Mouse (Mus musculus) liver, embryonic 16.5 days (tissue): ENCODE measurements around the gene Polr3a. TPM values are rescaled to one million over a fixed set of nuclear protein-coding genes. Genes with fewer than 3 reads are reported as not detected.

Source experiments
- ATAC-seq: fragments of 200-750 bp; cut with Nextera tagmentation; 2 replicates; pipeline ENCODE4 v1.8.0; 2017; ENCODE audit warnings: low read depth, mild to moderate bottlenecking, moderate number of reproducible peaks, moderate library complexity
- H3K27ac ChIP-seq: fragments of 300-500 bp; sonication (generic); 2 replicates; pipeline ENCODE4 v1.5.1; 2014; ENCODE audit warnings: mild to moderate bottlenecking, low read length
- H3K27me3 ChIP-seq: fragments of 300-500 bp; sonication (generic); 2 replicates; pipeline ENCODE4 v1.6.1; 2014; ENCODE audit warnings: low read depth, low read length, mixed read lengths; ENCODE audit not compliant: control insufficient read depth, insufficient read depth
- H3K36me3 ChIP-seq: fragments of 300-500 bp; sonication (generic); 2 replicates; pipeline ENCODE4 v1.6.1; 2014; ENCODE audit warnings: mild to moderate bottlenecking; ENCODE audit not compliant: control insufficient read depth, insufficient read depth
- H3K4me1 ChIP-seq: fragments of 300-500 bp; sonication (generic); 2 replicates; pipeline ENCODE4 v1.6.1; 2014; ENCODE audit warnings: low read depth, low read length, mixed read lengths; ENCODE audit not compliant: control insufficient read depth
- H3K4me2 ChIP-seq: fragments of 300-500 bp; sonication (generic); 2 replicates; pipeline ENCODE4 v1.6.1; 2014; ENCODE audit warnings: low read depth, low read length, mixed read lengths
- H3K4me3 ChIP-seq: fragments of 300-500 bp; sonication (generic); 2 replicates; pipeline ENCODE4 v1.5.1; 2014; ENCODE audit warnings: low read depth, mild to moderate bottlenecking, low read length
- H3K9ac ChIP-seq: fragments of 300-500 bp; sonication (generic); 2 replicates; pipeline ENCODE4 v1.6.1; 2014; ENCODE audit warnings: low read depth, low read length
- H3K9me3 ChIP-seq: fragments of 300-500 bp; sonication (generic); replicated peaks from 2 replicates; pipeline ENCODE4 v1.6.1; 2016; ENCODE audit warnings: low read length; ENCODE audit not compliant: control insufficient read depth
- WGBS: fragments of 180-500 bp; shearing (Covaris S2); extraction: QIAGEN DNeasy Blood & Tissue Kit; methylation state at CpG from one replicate; pipeline ENCODE4 v1.1.7; 2014; ENCODE audit not compliant: insufficient replicate concordance; 5-methylcytosine and 5-hydroxymethylcytosine counted together
- polyA plus RNA-seq: library from polyadenylated mRNA; unstranded; fragments of >200 nt; fragmentation: Nextera tagmentation; extraction: Ambion mirVana; gene quantifications from 2 replicates; pipeline ENCODE4 v1.2.1, GENCODE M21; 2015

Gene Polr3a
- polyA plus RNA-seq: 6.5 TPM in 2 replicates

DNA sequence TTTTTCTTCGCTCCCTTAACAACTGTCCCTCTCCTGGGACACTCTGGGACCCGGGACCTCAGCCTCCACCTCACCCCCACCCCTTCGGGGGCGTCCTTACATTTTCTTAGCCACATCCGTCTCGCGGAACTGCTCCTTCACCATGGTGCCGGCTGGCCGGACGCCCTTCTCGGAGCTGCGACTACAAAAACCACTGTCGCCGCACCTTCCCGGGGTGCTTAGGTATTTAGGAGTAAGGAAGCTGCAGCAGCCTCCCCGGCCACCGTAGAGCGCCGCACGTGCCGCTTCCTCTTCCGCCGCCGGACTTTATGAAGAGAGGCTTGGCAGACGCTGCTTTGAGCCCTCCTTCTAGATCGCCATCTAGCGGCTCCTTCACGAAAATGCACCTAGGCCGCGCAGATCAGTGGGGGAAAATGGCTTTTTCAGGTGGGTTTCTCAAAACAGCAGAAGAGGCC is at the start of gene Polr3a, which contains the start of gene Rps24:
Polr3a (minus strand) TSS at position 286 of the 455 bp plus-strand sequence.
Rps24 (plus strand) TSS at position 353 of the 455 bp plus-strand sequence.
- ATAC-seq: peak; percentile 66
- Histone ChIP-seq H3K27me3 (no peaks in the 10 kb centered on the region), H3K4me2 (peak within 1 kb of the TSS; percentile 70), H3K9me3 (no peaks in the 10 kb centered on the region), H3K4me1 (peaks cover 15% of the 10 kb centered on the region), H3K27ac (peak within 1 kb of the TSS; percentile 74), H3K4me3 (peak within 1 kb of the TSS; percentile 93), H3K9ac (peak within 1 kb of the TSS; percentile 81), H3K36me3 (peaks cover 8% of the 10 kb centered on the region)
- under 1% methylated on average over 30 of the region's 30 CpGs for WGBS

DNA sequence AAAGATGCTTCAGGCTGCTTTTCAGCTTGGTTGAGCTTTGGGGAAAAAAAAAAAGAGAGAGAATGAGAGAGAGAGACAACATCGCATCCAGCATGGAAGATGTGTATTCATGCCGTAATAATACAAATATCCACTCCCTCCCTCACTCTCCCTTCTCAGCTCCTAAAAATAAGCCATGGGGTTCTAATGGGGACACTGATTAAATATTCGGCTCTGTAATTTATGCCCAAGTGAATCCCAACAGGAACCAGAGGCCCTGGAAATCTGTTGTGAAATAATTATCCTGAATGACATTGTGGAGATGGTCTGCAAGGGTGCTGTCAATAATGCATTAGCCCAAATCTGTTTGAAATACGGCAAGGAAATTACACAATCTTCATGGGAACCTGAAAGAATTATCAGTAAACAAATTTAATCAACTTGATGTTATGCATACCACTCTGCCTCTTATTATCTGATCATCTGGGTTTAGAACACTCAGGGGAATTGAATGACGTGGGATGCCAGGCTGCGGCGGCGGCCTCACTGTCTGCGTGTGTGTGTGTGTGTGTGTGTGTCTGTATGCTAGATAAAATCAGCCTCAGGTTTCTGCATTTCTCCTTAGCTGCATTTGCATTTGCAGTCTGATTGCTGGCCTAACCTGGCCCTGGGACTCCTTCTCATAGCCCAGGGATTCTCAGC is 48.1 kb upstream of the Polr3a start:
- Histone ChIP-seq H3K9ac (no peak overlapping the region), H3K9me3 (no peaks in the 10 kb centered on the region), H3K4me3 (no peak overlapping the region), H3K27ac (no peak overlapping the region), H3K4me1 (no peaks in the 10 kb centered on the region), H3K27me3 (no peaks in the 10 kb centered on the region), H3K4me2 (no peak overlapping the region), H3K36me3 (no peaks in the 10 kb centered on the region)
- ATAC-seq: no peak
- WGBS: 72% methylated on average over 9 of the region's 9 CpGs

DNA sequence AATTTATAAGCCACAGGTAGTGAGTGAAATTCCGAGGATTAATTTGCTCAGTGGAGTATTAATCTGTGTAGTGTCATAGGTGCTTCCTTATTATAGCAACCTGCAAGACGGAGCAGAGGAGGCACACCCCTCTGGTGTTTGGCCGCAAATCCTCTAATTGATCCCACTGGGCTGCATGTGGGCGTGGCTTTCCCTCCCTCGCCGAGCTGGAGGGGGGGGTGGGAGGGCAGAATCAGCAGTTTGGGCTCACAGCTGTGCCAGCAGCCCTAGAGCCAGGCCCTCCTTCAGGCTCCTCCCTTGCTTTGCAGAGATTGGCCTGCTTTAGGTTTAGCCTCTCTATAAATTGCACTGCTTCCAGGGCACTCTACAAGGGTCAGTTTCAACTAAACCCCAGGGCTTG is 43.4 kb upstream of the Polr3a start:
- no peak overlapping the region for H3K27ac ChIP-seq
- H3K4me1 ChIP-seq: no peaks in the 10 kb centered on the region
- no peaks in the 10 kb centered on the region for H3K36me3 ChIP-seq
- 11% methylated on average over 6 of the region's 6 CpGs for WGBS
- H3K9me3 ChIP-seq: no peaks in the 10 kb centered on the region
- no peak overlapping the region for H3K4me2 ChIP-seq
- no peaks in the 10 kb centered on the region for H3K27me3 ChIP-seq
- peak; percentile 13; the same call in 1 of the 2 replicates for ATAC-seq
- no peak overlapping the region for H3K4me3 ChIP-seq
- no peak overlapping the region for H3K9ac ChIP-seq

DNA sequence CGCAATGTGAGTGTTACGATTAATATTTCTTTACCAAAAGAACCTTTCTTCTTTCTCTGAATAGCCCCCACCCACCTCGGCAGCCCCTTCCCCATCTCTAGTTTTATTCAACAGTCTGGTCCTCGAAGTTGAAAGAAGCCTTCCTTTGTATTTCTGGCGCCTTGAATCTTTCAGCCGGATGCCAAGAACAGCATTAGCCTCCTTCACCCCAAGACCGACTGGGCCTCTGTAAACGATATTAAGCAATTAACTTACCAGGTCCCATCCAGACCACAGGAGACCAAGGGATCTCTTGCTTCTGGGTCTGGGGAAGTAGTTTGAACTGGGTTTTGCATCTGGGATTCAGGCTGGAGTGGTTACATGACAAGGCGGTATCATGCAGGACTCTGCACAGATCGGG is 39.6 kb upstream of the Polr3a start:
- no peaks in the 10 kb centered on the region for H3K27me3 ChIP-seq
- H3K27ac ChIP-seq: no peak overlapping the region
- no peaks in the 10 kb centered on the region for H3K36me3 ChIP-seq
- no peak overlapping the region for H3K9ac ChIP-seq
- no peak for ATAC-seq
- no peaks in the 10 kb centered on the region for H3K9me3 ChIP-seq
- no peak overlapping the region for H3K4me2 ChIP-seq
- H3K4me3 ChIP-seq: no peak overlapping the region
- 69% methylated on average over 10 of the region's 10 CpGs for WGBS
- no peaks in the 10 kb centered on the region for H3K4me1 ChIP-seq

DNA sequence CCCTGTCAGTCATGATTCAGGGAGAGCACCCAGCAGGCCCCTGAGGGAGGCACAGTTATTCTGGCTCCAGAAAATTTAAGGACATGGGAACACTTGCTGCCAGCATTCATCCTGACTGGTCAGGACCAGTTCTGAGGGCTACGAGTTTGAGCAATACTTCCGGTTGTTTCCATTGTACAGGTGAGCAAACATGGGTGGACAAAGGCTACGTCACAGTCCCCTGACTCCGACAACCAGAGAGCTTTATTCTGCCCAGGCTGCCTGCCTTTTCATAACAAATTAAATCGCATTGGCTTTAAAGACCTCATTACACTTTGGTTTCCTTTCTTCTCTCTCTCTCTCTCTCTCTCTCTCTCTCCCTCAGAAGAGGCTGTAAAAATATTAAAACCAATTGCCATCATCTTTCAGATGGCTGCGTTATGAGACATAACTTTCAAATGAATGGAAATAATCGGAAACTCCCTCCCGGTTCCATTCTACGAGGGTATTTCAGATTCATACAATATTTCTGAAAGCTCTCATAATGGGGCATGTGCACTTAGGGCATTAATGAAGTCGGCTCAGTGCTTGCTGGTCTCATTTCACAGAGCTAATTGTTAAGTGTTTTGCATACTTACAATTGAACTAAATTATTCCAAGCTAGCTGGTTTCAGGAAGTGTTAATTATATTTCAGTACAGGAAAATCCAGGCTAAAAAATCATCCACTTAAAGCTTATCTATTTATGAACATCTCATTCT is 39.0 kb upstream of the Polr3a start:
- Histone ChIP-seq H3K36me3 (no peaks in the 10 kb centered on the region), H3K9ac (no peak overlapping the region), H3K27ac (no peak overlapping the region), H3K4me3 (no peak overlapping the region), H3K9me3 (no peaks in the 10 kb centered on the region), H3K4me2 (no peak overlapping the region), H3K4me1 (no peaks in the 10 kb centered on the region), H3K27me3 (no peaks in the 10 kb centered on the region)
- WGBS: 61% methylated on average over 10 of the region's 10 CpGs
- ATAC-seq: peak; percentile 55; the same call in 1 of the 2 replicates

DNA sequence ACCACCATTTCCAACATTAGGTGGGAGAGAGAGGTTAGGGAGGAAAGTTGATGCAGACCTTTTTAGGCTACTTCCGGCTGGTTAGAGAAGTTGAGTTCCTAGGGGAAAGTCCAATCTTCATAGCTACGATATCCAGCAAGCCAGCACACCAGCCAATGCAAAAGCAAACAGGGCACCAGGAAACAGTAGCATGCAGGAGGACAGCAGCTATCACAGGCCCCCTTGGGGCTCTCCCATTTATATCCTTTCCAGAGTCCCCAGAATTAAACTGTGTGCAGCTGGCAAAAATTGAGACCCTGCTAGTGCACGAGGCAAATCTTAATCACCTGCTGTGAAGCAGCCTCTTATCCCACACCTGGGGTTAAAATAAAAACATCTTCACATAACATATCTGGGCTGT is 38.3 kb upstream of the Polr3a start:
- Histone ChIP-seq H3K9me3 (no peaks in the 10 kb centered on the region), H3K4me2 (no peak overlapping the region), H3K4me3 (no peak overlapping the region), H3K4me1 (no peaks in the 10 kb centered on the region), H3K9ac (no peak overlapping the region), H3K36me3 (no peaks in the 10 kb centered on the region), H3K27me3 (no peaks in the 10 kb centered on the region), H3K27ac (no peak overlapping the region)
- ATAC-seq: no peak
- 46% methylated on average over 3 of the region's 3 CpGs for WGBS

DNA sequence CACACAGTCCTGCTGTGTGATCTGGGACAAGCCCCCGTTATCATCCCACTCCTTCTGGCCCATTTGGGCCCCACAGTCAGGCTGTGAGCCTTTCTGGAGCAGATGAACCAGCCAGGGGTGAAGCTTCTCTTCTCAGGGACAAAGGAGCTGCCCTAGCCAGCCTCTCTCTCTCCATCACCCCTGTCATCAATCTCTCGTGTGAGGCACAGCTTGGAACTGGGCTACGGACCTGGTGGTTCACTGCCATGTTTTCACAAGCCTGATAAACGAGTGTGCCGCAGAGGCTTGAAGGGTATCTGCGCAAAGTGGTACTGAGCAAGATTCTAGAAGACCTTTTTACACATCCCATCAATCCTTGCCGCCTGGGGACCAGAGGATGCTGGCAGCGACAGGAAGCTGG is 34.7 kb upstream of the Polr3a start:
- Histone ChIP-seq H3K4me1 (no peaks in the 10 kb centered on the region), H3K4me2 (no peak overlapping the region), H3K36me3 (no peaks in the 10 kb centered on the region), H3K9me3 (no peaks in the 10 kb centered on the region), H3K27ac (no peak overlapping the region), H3K9ac (no peak overlapping the region), H3K27me3 (no peaks in the 10 kb centered on the region), H3K4me3 (no peak overlapping the region)
- no peak for ATAC-seq
- 60% methylated on average over 8 of the region's 8 CpGs for WGBS

DNA sequence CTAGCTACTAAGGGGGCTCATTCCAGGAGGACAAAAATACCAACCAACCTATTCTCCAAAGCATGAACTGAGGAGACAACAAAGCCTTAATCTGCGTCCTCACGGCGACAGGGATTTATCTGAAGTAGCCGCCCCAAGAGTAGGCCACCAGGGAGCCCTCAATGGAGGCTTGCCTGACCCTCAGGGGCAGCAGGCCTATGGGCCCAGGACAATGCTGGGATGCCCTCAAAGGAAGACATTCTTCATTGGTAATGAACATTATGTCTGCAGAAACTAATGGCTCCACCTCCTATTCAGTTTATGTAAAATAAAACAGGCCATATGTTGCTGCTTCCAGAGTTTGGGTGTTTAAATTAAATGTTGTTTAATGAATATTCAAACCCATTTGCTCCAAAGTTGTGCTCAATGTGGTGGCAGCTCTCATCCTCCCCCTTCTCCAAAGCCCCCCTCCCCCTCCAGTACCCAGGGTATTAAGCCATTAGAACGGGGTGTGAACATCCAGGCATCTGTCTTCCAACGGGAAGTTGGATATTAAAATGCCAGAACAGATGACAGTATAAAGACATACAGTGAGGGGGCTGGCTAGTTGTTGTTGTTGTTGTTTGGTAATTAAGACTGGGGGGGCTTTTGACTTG is 25.8 kb upstream of the Polr3a start:
- Histone ChIP-seq H3K9ac (no peak overlapping the region), H3K4me3 (no peak overlapping the region), H3K27ac (no peak overlapping the region), H3K4me2 (no peak overlapping the region), H3K27me3 (no peaks in the 10 kb centered on the region; the same call in 1 of the 2 replicates), H3K4me1 (no peaks in the 10 kb centered on the region), H3K36me3 (no peaks in the 10 kb centered on the region), H3K9me3 (no peaks in the 10 kb centered on the region)
- no peak for ATAC-seq
- 72% methylated on average over 6 of the region's 6 CpGs for WGBS

DNA sequence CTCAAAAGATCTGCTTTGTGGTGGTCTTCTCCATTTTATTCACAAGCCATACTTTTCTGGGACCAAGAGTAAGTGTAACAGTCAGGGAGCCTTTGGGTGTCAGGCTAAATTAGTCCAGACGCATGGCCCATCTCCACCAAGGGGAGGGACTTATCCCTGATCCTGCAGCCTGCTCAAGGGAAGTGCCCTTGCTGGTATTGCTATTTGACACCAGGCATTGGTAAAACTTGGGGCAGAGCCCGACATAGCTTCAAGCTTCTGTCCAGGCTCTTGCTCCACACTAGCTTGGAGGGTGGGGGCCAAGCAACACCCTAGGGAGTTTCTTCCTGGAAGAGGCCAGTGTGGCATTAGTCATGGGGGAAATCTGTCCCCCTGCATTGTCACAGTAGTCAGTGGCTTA is 23.8 kb upstream of the Polr3a start:
- H3K4me2 ChIP-seq: no peak overlapping the region
- no peak for ATAC-seq
- peaks cover 2% of the 10 kb centered on the region for H3K27me3 ChIP-seq
- no peaks in the 10 kb centered on the region for H3K4me1 ChIP-seq
- no peak overlapping the region for H3K27ac ChIP-seq
- H3K9me3 ChIP-seq: no peaks in the 10 kb centered on the region
- WGBS: 74% methylated on average over 2 of the region's 2 CpGs
- no peak overlapping the region for H3K4me3 ChIP-seq
- no peaks in the 10 kb centered on the region for H3K36me3 ChIP-seq
- H3K9ac ChIP-seq: no peak overlapping the region
